Mouse (Mus musculus) left cerebral cortex, adult 2 months (tissue): ENCODE measurements around the gene Rnf43. TPM values are rescaled to one million over a fixed set of nuclear protein-coding genes. Genes with fewer than 3 reads are reported as not detected.

ENCODE experiments used
- DNase-seq, 2 experiments: peaks; one replicate each; pipeline ENCODE4 v3.0.0; 2021 to 2022; ENCODE audit warnings: low spot score in 2 of 2, mixed read lengths in 1 of 2; ENCODE audit errors: extremely low spot score in 1 of 2
- H3K27ac ChIP-seq: fragments of 200-600 bp; 2 replicates; pipeline ENCODE4 v1.8.1; 2022
- H3K4me3 ChIP-seq: fragments of 200-600 bp; 2 replicates; pipeline ENCODE4 v1.8.1; 2022
- CTCF ChIP-seq: fragments of 200-600 bp; IDR thresholded peaks from 2 replicates; pipeline ENCODE4 v1.8.1; 2022; ENCODE audit warnings: antibody characterized with exemption, mild to moderate bottlenecking, moderate library complexity
- intact Hi-C: fragments of 180-260 bp; cut with DNase I; formaldehyde crosslinking; loops from one replicate; pipeline ENCODE4 v1.15.1; 2025
- total RNA-seq, 2 experiments: library from RNA; stranded (reverse); gene quantifications; 2 replicates each; pipeline ENCODE4 v1.2.3; 2021

Gene Rnf43
- total RNA-seq, 2 experiments from 2014 or later = 1.7 to 2.8 TPM

DNA sequence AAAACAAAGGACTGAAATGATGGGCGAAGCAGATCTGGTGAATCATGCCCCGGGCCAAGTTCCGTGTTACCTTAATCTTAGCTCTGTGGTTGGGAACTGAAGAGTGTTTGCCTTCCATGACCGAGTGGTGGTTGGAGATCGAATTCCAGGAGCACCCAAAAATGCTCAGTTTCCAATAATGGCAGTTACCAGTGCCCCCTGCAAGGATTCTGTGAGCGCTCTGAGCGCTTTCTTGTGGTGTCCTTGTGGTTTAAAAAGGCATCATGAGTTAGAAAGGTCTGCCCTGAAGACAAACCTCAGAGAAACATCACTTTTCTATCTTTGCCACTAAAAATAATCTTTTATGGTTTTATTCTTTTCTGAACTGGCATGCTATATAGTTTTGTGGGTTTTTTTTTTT lies 16.5 kb downstream of the Rnf43 start:
- H3K27ac ChIP-seq = no peak overlapping the region
- no peak overlapping the region for H3K4me3 ChIP-seq
- TF ChIP-seq CTCF = no peak
- intact Hi-C loops = no loop called here
- DNase-seq = no peak

DNA sequence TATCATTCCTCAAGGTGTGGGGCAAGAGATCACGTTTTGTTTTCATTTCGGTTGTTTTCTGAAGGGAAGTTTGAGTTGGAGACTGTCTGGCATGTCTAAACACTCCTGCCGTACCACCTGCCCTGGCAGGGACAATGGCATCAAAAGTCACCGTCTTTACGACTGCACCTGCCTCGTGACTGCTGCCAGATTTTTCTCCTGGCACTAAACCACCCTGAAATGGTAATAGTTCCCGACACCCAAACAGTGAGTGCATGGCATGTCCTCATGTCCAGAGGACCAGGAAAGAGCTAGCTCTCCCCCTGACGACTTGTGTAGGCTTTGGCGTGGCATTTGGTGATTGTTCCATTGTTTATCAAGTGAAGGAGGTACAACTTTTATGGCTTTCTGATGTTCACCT lies 18.3 kb downstream of the Rnf43 start:
- Histone ChIP-seq H3K4me3 (no peak overlapping the region), H3K27ac (no peak overlapping the region)
- DNase-seq = no peak
- TF ChIP-seq CTCF = no peak
- intact Hi-C loops = no loop called here

DNA sequence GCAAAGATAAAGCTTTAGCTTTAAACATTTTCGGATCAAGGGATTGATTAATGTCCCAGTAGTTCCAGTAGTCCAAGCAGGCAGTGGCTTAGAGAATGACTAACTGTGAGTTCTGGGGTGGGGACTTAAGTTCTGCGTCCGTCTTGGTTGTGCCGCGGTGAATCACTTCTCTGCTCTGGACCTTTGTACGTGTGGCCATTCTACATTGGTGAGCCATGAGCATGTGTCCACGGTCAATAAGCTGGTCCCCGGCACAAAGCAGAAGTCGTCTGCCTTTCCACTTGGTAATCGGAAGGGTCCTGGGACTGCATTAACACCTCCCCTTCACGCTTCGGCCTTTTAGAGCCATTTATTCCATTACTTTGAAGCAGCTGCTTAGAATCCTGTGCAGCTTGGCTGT lies 19.6 kb downstream of the Rnf43 start:
- TF ChIP-seq CTCF = no peak
- intact Hi-C loops = no loop called here
- Histone ChIP-seq H3K27ac (no peak overlapping the region), H3K4me3 (no peak overlapping the region)
- DNase-seq = no peak

DNA sequence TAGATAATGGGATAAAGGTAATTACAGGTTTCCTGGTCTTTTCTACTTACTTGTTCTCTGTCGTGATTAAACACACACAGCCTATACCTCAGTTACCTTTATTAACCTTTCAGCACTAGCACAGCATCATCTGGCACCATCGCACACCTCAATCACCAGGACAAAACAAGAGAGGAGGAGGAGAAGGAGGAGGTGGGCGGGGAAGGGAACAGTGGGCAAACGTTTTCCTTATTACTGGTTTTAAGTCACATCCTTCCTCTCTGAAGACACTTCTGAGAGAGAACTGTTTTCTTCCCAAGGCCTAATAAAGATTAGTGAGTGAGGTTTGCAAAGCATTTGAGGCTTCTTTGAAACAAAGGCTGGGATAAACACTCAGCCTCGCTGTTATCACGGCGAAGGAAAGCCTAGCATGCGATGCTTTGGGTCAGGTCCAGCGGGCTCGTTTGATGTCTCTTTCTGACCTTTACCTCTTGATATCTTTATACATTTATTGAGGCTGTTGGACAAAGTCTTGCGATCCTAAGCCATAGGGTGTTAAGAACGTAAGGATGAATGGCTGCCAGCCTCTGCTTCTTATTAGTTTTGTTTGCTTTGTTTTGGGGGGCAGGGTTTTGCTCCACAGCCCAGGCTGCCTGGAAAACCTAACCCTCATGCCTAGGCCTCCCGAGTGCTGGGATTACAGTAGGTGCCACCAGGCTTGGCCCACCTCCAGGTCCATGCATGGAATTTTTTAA lies 20.5 kb downstream of the Rnf43 start:
- Histone ChIP-seq H3K4me3 (no peak overlapping the region), H3K27ac (no peak overlapping the region)
- no peak for DNase-seq
- no peak for TF ChIP-seq CTCF
- intact Hi-C loops = no loop called here

DNA sequence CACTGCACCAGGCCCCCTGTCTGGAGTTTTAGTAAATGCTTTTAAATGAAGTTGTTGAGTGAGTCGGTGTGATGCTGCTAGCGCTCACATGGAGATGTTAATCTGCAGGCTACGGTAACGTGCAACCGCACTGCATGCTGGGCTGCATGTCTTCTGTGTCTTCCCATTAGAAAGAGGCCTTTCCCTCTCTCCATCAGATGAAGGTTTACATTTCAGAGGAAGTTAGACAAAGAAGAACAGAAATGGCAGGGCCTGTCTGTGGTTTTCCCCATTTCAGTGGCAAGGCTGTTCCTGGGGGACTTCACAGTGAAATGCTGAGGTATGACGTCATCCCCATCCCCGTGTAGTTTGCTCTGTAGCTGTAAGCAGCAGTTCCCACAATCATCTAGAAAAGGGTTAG lies 23.9 kb downstream of the Rnf43 start:
- H3K27ac ChIP-seq = no peak overlapping the region
- no peak overlapping the region for H3K4me3 ChIP-seq
- no peak for TF ChIP-seq CTCF
- no peak for DNase-seq
- intact Hi-C loops = no loop called here

DNA sequence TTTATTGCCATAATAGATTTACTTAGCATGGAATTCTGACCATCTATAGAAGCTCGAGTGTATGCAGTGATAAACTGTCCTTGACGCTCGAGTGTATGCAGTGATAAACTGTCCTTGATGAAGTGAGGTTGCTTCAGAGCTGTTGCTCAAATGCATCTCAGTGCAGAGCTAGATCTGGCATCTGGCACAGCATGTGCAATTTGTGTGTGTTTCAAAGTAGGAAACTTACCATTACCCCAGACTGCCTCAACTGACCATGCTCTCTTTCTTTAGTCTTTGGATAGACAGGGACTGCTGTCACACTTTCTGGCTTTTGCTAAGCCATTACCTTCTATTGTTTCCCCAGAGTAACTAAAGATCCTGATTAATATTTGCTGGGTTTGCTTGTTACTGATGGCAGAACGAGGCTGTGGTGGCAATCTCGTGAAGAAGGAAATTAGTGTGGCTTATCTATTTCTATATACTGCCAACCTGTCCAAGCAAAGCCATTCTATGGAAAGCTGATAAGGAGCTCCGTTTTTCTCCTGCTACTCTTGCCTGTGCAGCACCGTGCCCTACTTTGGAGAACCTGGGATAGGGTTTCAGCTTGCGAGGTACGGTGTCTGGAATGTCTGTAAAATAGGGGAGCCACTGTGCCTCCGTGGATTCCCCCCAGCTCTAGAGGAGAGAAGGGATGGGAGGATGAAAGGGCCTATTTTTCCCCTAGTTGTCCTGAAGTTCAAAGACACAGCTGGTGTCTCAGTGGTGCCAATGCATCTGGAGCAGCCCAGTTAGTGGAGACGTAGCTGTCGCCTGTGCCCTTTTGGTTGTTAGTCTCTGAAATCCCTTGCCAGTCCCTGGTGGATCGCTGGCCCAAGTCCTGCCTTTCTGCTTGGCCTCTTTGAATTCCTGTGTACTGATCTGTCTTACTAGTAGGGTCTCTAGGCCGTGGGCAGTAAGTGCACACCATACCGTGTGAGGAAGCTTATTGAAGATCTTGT lies 25.0 kb downstream of the Rnf43 start:
- TF ChIP-seq CTCF = no peak
- DNase-seq = no peak
- H3K27ac ChIP-seq = no peak overlapping the region
- H3K4me3 ChIP-seq = no peak overlapping the region
- intact Hi-C loops = no loop called here

DNA sequence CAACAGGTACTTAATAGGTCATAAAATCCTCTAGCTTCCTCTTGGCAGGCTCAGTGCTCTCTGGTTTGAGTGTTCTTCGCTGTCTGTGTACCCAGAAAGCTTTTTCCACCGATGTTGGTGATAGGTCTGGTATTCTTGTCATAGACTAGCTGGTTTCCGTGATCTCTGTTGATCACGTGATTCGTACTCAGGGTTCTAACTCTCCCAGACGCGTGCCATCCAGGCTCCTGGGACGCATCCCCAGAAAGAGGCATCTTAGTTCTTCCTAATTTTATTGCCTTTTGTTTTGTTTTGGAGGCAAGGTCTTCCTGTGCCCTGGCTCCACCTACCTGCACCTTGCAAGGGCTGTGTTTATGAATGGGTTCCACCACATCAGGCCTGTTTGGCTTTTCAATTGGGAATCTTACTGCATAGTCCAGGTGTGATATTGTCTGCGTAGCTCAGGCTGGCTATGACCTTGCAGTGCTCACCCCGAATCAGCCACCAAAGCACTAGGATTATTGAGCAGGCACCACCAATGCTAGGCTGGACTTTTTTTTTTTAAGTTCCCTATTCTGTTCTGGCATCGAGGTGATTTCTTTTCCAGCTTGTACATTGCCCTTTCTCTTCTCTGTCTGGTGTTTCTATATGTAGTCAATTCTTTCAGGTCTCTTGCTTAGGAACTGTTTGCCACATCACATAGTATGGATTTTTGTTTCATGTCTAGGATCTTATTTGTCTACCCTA lies 26.1 kb downstream of the Rnf43 start:
- TF ChIP-seq CTCF = no peak
- no peak for DNase-seq
- intact Hi-C loops = no loop called here
- Histone ChIP-seq H3K27ac (no peak overlapping the region), H3K4me3 (no peak overlapping the region)

DNA sequence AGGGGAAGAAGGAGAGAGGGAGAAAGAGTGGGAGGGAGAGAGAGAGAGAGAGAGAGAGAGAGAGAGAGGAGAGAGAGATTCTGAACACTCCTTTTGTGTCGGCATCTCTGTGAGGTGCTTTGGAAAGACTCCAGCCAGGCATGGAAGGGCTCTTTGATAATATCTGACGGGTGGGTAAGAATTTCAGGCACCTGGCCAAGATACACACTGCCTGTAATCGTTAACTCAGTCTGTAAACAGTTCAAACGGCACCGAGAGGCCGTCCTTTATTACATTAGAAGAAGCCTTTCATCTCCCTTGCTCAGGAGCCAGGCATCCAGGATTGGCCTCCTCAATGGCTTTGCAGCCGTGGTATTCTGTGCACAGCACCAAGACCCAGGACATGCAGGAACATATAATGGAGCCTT lies 26.9 kb downstream of the Rnf43 start:
- DNase-seq = no peak
- no peak overlapping the region for H3K27ac ChIP-seq
- no peak for TF ChIP-seq CTCF
- intact Hi-C loops = no loop called here
- H3K4me3 ChIP-seq = no peak overlapping the region

DNA sequence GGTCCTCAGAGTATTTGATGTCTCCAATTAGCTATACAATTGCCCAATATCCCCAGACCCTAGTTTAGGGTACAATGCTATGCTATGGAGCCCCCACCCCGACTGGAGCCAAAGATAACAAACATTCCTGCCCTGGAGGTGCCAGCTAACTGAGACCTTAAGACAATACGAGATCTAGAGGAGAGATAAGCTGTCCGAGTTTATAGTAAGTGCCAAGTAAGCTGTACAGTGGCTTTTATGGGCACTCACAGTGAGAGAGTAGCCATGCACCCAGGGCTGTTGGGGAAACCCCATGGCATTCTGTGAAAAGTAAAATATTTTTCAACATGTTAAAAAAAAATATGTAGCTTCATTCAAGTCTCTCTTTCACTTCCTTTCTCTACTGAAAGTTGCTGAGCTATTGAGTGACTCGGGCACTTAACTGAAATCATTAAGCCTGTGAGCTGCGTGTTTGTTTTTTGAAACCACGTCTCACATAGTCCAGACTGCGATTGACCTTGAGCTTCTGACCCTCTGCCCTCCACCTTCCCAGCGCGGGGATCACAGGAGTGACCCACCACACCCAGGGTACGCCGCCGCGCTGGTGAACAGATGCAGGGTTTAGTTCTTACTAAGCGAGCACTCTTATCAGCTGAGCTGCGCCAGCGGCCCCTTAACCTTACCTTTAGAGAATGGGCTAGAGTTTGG lies 27.7 kb downstream of the Rnf43 start:
- TF ChIP-seq CTCF = no peak
- no peak for DNase-seq
- no peak overlapping the region for H3K4me3 ChIP-seq
- H3K27ac ChIP-seq = no peak overlapping the region
- intact Hi-C loops = no loop called here

DNA sequence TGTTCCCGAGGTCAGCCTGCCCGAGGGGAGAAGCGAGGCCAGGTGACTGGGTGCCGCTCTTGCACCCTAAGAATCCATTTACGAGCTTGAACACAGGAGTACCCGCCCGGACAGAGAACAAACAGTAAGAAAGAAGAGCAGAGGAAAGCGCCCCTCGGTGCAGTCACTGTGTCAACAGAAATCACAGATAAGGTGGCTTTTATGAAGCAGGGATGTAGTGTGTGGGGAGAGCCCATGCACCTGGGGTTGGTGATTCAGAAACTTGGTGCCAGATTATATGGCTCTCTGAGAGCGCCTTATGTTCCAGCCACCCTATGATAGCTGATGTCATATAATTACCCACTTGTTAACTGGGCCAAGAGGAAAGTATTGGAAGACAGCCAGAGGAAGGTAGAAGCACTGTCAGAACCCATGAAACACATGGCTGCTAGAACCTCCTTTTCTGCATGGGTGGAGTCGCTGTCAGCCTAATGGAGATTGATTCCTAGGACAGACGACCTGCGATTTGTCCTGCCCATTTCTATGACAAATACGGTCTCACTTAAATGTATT lies 34.7 kb downstream of the Rnf43 start:
- no peak for TF ChIP-seq CTCF
- no peak overlapping the region for H3K4me3 ChIP-seq
- intact Hi-C loops = no loop called here
- no peak overlapping the region for H3K27ac ChIP-seq
- DNase-seq = no peak

DNA sequence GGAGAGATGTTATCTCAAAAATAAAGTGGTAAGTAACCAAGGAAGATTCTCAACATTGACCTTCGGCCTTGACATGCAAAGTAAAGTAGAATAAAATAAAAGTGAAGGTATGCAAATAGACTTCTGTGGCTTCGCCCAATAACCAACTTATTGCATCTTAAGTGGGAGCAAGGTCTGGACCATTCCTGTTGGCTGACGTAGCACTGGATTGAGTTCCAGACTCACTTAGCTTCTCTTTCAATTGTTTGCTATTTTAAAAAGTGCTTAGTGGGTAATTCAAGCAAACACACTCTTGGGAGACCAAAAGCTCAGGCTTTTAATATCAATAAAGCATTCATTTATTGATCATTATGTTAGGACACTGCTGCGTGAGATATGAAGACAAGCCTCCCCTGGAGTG lies 35.6 kb downstream of the Rnf43 start:
- no peak for TF ChIP-seq CTCF
- Histone ChIP-seq H3K27ac (no peak overlapping the region), H3K4me3 (no peak overlapping the region)
- DNase-seq = no peak
- intact Hi-C loops = no loop called here
